In the genomic region with DNA sequence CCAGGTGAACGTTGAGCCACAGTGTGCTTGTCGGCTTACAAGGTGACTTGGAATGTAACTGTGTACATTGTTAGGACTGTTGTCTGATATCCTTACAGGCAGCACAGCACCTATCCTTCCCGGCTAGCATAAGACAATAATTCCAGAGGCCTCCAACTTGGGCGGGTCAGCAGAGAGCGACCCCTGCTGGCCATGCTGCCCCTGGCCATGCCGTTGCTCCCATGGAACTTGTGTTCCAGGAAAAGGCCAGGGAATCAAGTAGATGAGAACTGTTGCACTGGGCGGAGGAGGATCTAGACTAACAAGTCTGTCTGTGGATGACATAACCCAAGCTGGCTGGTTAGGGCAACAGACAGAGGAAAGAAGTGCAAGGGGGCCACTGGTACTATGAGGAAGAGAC, we compare ENCODE assay signal across 7 mouse cellular contexts. TPM values are rescaled to one million over a fixed set of nuclear protein-coding genes. Genes with fewer than 3 reads are reported as not detected.
A peak's percentile ranks its signal among the peaks of the same experiment; 100 is the strongest.
DNase-seq lines count a peak whose midpoint lies in the region; ATAC-seq and TF ChIP-seq lines count a peak whose summit lies in the region.

No protein-coding gene starts in this region.

- no peak for TF ChIP-seq EP300 in CH12.LX (IDR thresholded peaks at IDR 0.05; ENCODE audit: low read length)

- peaks cover 19 to 63% of the 10 kb centered on the region in 2 experiments for H3K36me3 ChIP-seq in CH12.LX (replicated peaks in 1 of 2; ENCODE audit: control insufficient read depth in 1 of 2, insufficient read depth in 1 of 2, low read length in 1 of 2)

- peaks cover 5% of the 10 kb centered on the region for H3K9me3 ChIP-seq in CH12.LX (replicated peaks; ENCODE audit: low read length)

- H3K4me2 ChIP-seq in CH12.LX (ENCODE audit: insufficient read depth, low read depth, poor library complexity, severe bottlenecking), result no peak overlapping the region

- H3K9ac ChIP-seq in CH12.LX (ENCODE audit: insufficient read depth, low read depth), result no peak overlapping the region

- no peak for TF ChIP-seq POLR2A in CH12.LX (IDR thresholded peaks at IDR 0.05; ENCODE audit: low read depth, low read length)

- in situ Hi-C loops in CH12.LX (cut with MboI; ENCODE audit: low pct_ligation_motif_present, low pct_unique_long_range_greater_than_20kb, low sequenced_read_pairs), result loop anchor here (10.0 to 25.0 kb wide), 3 partner anchors 63 to 271 kb away; partner anchors contain the start of gene Cdk17

- intact Hi-C loops in gastrocnemius, postnatal 36 days (cut with DNase I), result loop anchor here (2.0 to 10.0 kb wide), 4 partner anchors 131 to 247 kb away; partner anchors contain the start of gene Cdk17

- peak; percentile 15; the same call in 1 of the 2 replicates for ATAC-seq in megakaryocyte progenitor cell, adult 5-6 weeks (replicated peaks; ENCODE audit: poor library complexity)
- no peak for ATAC-seq in granulocyte monocyte progenitor cell, adult 5-6 weeks (replicated peaks; ENCODE audit: poor library complexity, severe bottlenecking)

- H3K79me2 ChIP-seq in CH12.LX (replicated peaks; ENCODE audit: control insufficient read depth, extremely low read depth, insufficient read depth, poor library complexity, severe bottlenecking), result peaks cover 74% of the 10 kb centered on the region

- H3K4me1 ChIP-seq in CH12.LX (ENCODE audit: control insufficient read depth in 1 of 2, insufficient read depth in 2 of 2), result peaks cover 9 to 58% of the 10 kb centered on the region in 2 experiments; a peak in 3 of 4 replicates

- no peak overlapping the region for H3K27ac ChIP-seq in CH12.LX (ENCODE audit: insufficient read depth, low read depth)

- TF ChIP-seq RAD21 in CH12.LX (IDR thresholded peaks at IDR 0.05; ENCODE audit: low read depth, low read length), result peak; percentile 43

- H3K4me3 ChIP-seq in CH12.LX (replicated peaks in 1 of 3; ENCODE audit: low read depth in 2 of 3, low read length in 2 of 3, poor library complexity in 1 of 3), result no peak overlapping the region

- no peaks in the 10 kb centered on the region for H3K27me3 ChIP-seq in CH12.LX (replicated peaks)

- dilution Hi-C loops in CH12.LX (cut with MboI; ENCODE audit: extremely low pct_ligation_motif_present, extremely low pct_unique_long_range_greater_than_20kb, low sequenced_read_pairs), result no loop called here

- DNase-seq in 3134 (ENCODE audit: extremely low read depth, insufficient read length, low spot score) (peak; percentile 77), CH12.LX (ENCODE audit: extremely low read depth) (no peak)
- peak; percentile 63 for DNase-seq in cerebellum, adult 11-12 months
- peak; percentile 43 to 45 for DNase-seq in gastrocnemius, postnatal 36 days
- DNase-seq in kidney, adult 9 months, result peak; percentile 65

- TF ChIP-seq CTCF in CH12.LX (conservative IDR thresholded peaks at IDR 0.05 in 1 of 2, IDR thresholded peaks at IDR 0.05 in 1 of 2; ENCODE audit: low read depth in 2 of 2, low read length in 2 of 2), result peak; percentile 30 to 64; a peak in 3 of 4 replicates

TF ChIP-seq in CH12.LX, 34 proteins besides CTCF, POLR2A, EP300 and RAD21:
- TF ChIP-seq KAT2A (IDR thresholded peaks at IDR 0.05; ENCODE audit: insufficient replicate concordance, low read length) (no peak), SMC3 (IDR thresholded peaks at IDR 0.05; ENCODE audit: low read depth, low read length) (peak; percentile 62), USF2 (conservative IDR thresholded peaks at IDR 0.05; ENCODE audit: low read depth, low read length) (no peak), TBP (conservative IDR thresholded peaks at IDR 0.05; ENCODE audit: low read depth, low read length) (no peak), ZMIZ1 (IDR thresholded peaks at IDR 0.05; ENCODE audit: low read depth, low read length) (no peak), POLR2AphosphoS2 (IDR thresholded peaks at IDR 0.05; ENCODE audit: low read depth, low read length) (no peak)

RNA-seq across cellular contexts. Expression of gene Elk3, which starts 19.6 kb away (rescaled TPM):
- total RNA-seq in CH12.LX (2012; rRNA removed), result 22.3 and 25.8 TPM in 2 replicates
- 20.1 and 25.3 TPM in 2 replicates for total RNA-seq in CH12.LX (2014; rRNA removed)
- 35.6 and 37.0 TPM in 2 replicates for polyA plus RNA-seq in CH12.LX (2012; ENCODE audit: insufficient read length, low read depth)
- total RNA-seq in gastrocnemius, postnatal 36 days (2021), result 10 to 100 TPM; 11.6 to 14.2 TPM
- 27.0 and 28.4 TPM in 2 replicates for total RNA-seq in megakaryocyte progenitor cell, adult 5-6 weeks (2015)
- 15.9 and 17.6 TPM in 2 replicates for total RNA-seq in megakaryocyte progenitor cell, adult 5-6 weeks (2017)
- total RNA-seq in granulocyte monocyte progenitor cell, adult 5-6 weeks (2014; fragmentation: Nextera tagmentation), result 32.0 and 34.6 TPM in 2 replicates
- 16.3 and 19.0 TPM in 2 replicates for total RNA-seq in granulocyte monocyte progenitor cell, adult 5-6 weeks (2017)
